Mouse (Mus musculus) bone marrow, adult 2 months (tissue): ENCODE measurements around the gene Fam213a.

Source experiments
- CTCF ChIP-seq: fragments of 200-500 bp; IDR thresholded peaks from 2 replicates; pipeline ENCODE4 v1.5.1; 2011; ENCODE audit warnings: low read length, control low read depth; ENCODE audit not compliant: control insufficient read depth, insufficient read depth
- POLR2A ChIP-seq: fragments of 200-500 bp; IDR thresholded peaks from 2 replicates; pipeline ENCODE4 v1.6.1; 2011; ENCODE audit warnings: low read depth, mild to moderate bottlenecking, control low read depth, low read length, borderline replicate concordance; ENCODE audit not compliant: control insufficient read depth

- TF ChIP-seq POLR2A: peak; percentile 14; the same call in 1 of the 2 replicates
- no peak for TF ChIP-seq CTCF
Measured at GRCm38 (mm10) chr14:40966862-40967597, 46.6 kb downstream of the Fam213a start.
